Mouse (Mus musculus): Measurements from ENCODE around the gene Tagap1. TPM values are rescaled to one million over a fixed set of nuclear protein-coding genes. Genes with fewer than 3 reads are reported as not detected.
"Not testable (repeated sequence)": the region's sequence is repeated elsewhere in the genome, so short reads cannot be mapped to it uniquely, and the experiment has no call there.

The Tagap1 gene
- polyA plus RNA-seq, 1 experiment = 28.1 TPM

DNA sequence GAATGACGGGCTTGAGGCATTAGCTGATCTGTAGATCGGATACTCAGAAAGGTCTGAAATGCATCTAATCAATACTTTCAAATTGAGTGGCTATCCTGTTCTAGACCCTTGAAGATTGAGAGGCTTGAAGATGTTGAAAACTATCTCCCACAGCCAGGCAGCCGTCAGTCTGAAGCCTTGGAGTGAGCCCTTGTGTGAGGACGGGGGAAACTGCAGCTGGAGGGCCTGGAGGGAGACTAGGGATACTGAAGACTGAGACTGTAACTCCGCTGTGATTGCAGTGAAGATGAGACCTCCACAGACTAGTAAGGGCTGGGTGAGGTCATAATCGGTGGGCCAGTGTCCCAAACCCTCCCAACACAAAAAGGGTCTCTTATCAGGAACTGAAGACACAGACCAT, 1.4 kb upstream of the Tagap1 start:
- not testable (repeated sequence) for DNase-seq (ENCODE audit: low spot score)

DNA sequence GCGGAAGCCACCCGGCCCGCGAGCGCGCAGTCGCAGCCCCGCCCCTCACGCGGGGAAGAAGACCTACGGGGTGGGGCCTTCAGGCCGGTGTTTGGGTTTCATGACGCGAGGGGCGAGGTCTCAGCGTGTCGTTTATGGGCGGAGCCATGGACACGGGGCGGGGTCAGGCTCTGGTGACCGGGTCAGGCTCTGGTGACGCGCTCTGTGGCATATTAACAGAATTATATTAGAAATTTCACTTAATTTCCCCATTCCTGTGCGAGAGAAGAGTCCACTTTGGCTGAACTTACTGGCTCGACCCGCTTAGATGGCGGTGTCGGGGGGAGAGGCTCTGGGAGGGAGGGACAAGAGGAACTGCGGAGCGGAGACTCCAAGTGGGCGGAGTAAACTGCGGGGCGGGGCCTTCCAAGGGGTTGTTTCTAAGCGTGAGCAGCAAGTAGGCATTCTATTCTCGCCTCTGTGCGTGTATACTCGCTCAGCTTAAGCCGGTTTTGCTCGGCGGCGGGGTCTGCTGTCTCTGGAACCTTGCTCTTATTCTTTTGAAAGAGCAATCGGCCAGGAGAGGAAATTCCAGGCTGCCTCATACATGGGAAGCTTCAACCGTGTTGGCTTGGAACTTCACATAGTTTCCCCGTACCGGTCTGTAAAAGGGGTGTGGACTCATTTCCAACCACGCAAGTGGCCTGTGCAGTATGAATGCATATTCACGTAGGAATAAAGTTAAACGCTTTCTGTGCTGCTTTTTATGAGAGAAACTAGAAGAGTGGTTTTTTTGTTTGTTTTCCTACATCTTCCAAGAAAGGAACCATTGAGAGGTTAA, 435 bp upstream of the Tagap1 start:
- DNase-seq (ENCODE audit: low spot score) = not testable (repeated sequence)

GRCm38 (mm10) chr17:6960349-6960748, 607 bp downstream of the Tagap1 start:
- not testable (repeated sequence) for DNase-seq (ENCODE audit: low spot score)

GRCm38 (mm10) chr17:6959543-6960259, 1.3 kb downstream of the Tagap1 start:
- not testable (repeated sequence) for DNase-seq (ENCODE audit: low spot score)

DNA sequence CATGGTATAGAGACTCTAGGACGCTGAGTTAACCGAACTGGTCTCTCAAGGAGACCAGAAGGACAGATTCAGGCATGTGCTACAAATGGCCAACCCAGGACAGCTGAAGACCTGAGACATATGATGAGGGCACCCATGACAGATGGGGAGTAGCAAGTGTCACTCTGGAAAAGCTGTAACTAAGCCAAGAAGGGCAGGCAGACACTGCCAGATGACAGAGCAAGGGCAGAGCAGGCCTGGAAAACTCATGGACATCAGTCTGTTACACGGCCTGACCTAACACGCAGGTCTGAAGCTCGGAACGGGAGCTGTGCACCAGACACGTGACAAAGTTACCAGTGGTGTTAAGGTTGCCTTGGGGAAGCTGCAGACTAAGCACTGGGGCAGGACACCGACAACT, 2.1 kb downstream of the Tagap1 start:
- not testable (repeated sequence) for DNase-seq (ENCODE audit: low spot score)

DNA sequence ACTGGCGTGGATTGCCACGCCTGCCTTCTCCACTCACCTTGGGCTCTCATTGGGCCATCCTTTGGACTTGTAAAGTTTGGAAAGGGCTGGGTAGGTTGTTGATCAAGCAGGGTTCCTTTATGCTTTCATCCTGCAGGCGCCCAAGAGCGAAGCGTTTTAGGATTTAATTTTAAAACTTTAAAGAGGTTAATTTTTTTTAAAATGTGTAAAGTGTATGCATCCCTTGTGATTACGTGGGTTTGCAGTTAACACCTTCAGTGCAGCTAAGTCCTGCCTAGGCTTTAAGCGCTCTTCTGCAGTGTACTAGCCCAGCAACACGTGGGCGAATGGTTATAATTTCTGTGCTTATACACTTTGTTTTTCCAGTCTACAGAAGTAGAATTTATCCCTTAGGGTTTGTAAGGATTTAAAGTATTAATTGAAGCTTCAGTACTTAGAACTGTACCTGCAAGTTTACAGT, 12.2 kb downstream of the Tagap1 start:
- not testable (repeated sequence) for DNase-seq (ENCODE audit: low spot score)

DNA sequence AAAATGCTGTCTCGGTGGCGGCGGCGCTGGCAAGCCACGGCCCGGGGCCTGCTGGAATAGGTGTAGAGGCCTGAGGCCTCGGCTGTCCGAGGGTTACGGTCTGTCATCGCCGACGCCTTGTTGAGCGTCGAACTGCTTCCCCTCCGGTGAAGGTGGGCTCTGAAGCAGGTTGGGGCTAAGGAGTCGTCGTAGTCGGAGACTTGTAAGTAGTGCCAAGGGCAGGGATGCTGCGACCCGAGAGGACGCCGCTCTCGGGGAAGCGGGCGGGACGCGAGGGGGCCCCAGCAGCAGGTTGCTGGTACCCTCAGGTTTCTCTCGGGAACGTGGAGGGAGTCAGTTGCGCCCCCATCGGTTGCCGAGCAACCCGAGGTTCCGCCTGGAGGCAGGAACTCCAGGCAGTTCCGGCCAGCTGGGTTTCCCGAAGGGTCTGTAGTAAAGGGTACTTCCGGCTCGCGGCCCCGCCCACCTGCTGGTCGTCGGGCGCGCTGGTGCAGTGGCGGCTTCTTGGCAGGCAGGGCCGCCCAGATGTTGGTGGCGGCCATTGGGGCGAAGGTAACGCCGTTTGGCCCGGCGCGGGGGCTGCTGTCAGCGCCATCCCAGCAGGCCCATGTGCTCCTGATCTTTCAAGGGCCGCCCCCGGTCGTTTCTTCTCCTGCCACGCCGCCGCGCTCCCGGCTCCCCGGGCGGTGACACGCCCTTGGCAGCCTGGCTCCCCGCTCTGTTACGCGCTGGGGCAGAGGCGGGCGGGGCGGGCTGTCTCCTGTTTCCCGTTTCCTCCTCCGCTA, 12.8 kb downstream of the Tagap1 start, which contains the start of gene Rsph3b:
Gene Rsph3b, minus strand, starts transcription at position 699 of the 785 bp plus-strand sequence.
- DNase-seq (ENCODE audit: low spot score) = peak; percentile 86

- not testable (repeated sequence) for DNase-seq (ENCODE audit: low spot score)
Measured at GRCm38 (mm10) chr17:6947637-6947983, 13.3 kb downstream of the Tagap1 start.

GRCm38 (mm10) chr17:6942560-6942959, 18.4 kb downstream of the Tagap1 start:
- not testable (repeated sequence) for DNase-seq (ENCODE audit: low spot score)

DNA sequence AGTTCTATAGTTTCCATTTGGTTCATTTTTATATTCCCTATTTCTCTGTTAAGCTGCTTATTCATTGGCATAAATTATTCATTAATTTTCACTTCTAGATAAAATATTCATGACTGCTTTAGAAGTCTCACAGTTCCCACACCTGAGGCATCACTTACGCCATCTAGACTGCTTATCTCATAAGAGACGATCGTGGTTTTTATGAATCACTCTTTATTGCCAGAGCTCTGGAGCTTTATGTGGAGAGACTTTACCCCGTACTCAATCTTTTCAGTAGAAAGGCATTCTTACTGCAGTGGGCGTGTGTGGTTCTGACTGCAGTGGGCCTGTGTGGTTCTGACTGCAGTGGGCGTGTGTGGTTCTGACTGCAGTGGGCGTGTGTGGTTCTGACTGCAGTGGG, 29.3 kb downstream of the Tagap1 start:
- not testable (repeated sequence) for DNase-seq (ENCODE audit: low spot score)

- DNase-seq (ENCODE audit: low spot score) = not testable (repeated sequence)
Measured at GRCm38 (mm10) chr17:6920351-6920894, 40.5 kb downstream of the Tagap1 start.

- DNase-seq (ENCODE audit: low spot score) = not testable (repeated sequence)
Measured at GRCm38 (mm10) chr17:6919388-6919787, 41.6 kb downstream of the Tagap1 start.

DNA sequence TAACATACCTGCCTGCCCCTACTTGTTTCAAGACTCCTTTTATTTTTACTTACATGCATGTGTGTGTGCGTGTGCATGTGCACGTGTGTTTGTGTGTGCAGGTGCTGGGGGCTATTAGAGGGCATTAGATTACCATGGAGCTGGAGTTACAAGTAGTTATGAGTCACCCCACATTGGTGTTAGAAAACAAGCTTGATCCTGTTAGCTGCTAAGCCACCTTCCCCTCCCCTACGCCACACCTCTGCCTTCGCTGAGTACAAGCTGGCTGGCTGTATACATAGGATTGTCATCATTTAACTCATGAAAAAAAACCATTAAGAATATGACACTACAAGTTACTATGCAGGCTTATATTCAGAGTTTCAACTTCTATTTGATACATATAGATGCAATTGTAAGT, 45.7 kb downstream of the Tagap1 start:
- not testable (repeated sequence) for DNase-seq (ENCODE audit: low spot score)

DNA sequence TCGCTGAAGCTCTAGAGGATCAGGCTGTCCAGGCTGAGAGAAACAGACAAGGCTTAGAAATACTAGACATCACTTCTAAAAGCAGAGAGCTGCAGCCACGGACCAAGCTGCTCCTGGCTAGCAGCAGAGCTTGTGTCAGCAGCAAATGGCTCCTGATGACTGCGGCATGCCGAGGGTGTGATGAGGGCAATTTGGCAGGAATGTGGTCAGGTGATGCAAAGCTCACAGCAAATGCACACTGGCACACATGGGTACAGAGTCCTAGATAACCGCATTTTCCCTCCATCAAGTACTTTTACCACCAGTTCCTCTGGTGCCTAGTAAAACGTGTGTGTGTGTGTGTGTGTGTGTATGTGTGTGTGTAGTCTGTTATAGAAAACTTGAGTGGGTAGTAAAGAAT, 46.9 kb downstream of the Tagap1 start:
- not testable (repeated sequence) for DNase-seq (ENCODE audit: low spot score)

Other genes with a start within 250 kb of the Tagap1 start
- 104 and 106 TPM in 2 replicates for gene Ezr, start 178.4 kb downstream of the Tagap1 start, polyA plus RNA-seq (2012; rRNA removed)
- gene Rsph3b, start 12.5 kb downstream of the Tagap1 start, polyA plus RNA-seq (2012; rRNA removed) = 32.8 and 42.9 TPM in 2 replicates
- gene Rnaset2b, start 9.5 kb upstream of the Tagap1 start, polyA plus RNA-seq (2012; rRNA removed) = 266 TPM in 2 replicates
- 0.28 and 0.31 TPM in 2 replicates for gene Gm49721, start 17.7 kb upstream of the Tagap1 start, polyA plus RNA-seq (2012; rRNA removed)
- gene Gm1604a, start 64.4 kb upstream of the Tagap1 start, polyA plus RNA-seq (2012; rRNA removed) = not detected in 2 replicates
- gene Rps6ka2, start 209.0 kb upstream of the Tagap1 start, polyA plus RNA-seq (2012; rRNA removed) = 4.9 and 6.5 TPM in 2 replicates